Mouse (Mus musculus) adrenal gland, postnatal 36 days (tissue): ENCODE measurements around the gene Slc16a12. TPM values are rescaled to one million over a fixed set of nuclear protein-coding genes. Genes with fewer than 3 reads are reported as not detected.
A peak's percentile ranks its signal among the peaks of the same experiment; 100 is the strongest.
"Not testable (repeated sequence)": the region's sequence is repeated elsewhere in the genome, so short reads cannot be mapped to it uniquely, and the experiment has no call there.

ENCODE experiments used
- DNase-seq, 2 experiments: peaks; one replicate each; pipeline ENCODE4 v3.0.0; 2021; ENCODE audit warnings: mixed read lengths in 1 of 2
- long read RNA-seq, 2 experiments: library from polyadenylated mRNA; stranded (forward); transcript quantifications; one replicate each; pipeline ENCODE4 v2.0.0; 2021; ENCODE audit warnings: borderline sequencing depth in 2 of 2
- total RNA-seq, 2 experiments: library from RNA; stranded (reverse); gene quantifications; 2 replicates each; pipeline ENCODE4 v1.2.3; 2021

The Slc16a12 gene
- under 1 TPM; 0.33 to 0.36 TPM for total RNA-seq
- long read RNA-seq, experiment 1: 0 reads
- long read RNA-seq, experiment 2: 0 reads

DNA sequence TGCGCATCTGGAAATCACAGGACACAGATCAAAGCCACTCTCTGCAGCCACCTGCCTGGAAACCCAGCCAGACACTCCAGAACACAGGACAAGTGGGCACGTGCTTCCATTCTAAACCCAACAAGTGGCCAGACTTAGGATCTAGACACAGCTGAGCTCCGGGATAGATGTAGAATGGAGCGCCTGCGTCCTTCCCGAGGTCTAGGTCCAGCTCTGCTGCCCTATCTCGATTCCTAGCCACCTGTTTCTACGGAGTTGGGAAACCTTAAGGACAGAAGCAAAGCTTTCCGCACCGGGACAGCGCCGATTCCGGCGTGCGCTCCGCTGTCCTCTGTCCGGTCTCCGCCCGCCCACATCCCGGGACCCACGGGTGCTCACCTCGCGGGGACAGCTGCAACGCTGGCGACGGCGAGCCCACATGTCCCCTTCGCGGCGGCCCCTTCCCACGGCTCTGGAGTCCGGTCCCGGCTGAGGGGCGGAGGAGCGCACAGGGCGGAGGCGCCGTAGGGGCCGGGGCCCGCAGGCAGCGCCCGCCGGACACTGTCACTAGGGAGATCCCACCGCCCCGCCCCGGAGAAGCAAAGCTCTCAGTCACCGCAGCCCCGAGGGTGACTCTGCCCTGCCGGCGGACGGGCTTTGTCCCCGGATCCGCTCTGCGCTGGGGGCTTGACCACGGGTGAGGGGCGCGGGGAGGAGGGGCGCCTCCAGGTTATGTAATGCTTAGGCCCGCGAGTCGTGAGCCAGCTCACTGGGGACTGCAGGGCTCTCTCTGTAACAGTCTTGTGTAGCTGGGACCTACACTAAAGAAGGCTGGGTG lies at the start of gene Slc16a12:
Slc16a12 (minus strand) TSS at position 602 of the 817 bp plus-strand sequence.
- DNase-seq: peak; percentile 28 to 44

GRCm38 (mm10) chr19:34796396-34796795 lies 49.3 kb upstream of the Slc16a12 start:
- DNase-seq: no peak

DNA sequence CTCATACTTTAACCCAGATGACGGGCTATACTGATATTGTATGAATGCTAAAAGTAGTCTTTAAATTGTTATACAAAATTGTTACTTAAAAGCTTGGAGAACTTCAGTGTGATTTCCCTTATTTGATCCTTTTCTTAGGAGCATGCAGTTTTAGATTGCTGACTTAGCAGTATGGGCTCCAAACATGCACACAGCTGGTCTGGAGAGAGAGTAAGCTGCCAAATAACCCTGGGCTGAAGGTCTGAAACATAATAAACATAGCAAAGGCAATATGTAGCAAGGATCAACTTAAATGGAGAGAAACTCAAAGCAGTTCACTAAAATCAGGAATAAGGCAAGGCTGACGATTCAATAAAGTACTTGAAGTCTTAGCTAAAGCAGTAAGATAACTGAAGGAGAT lies 35.4 kb upstream of the Slc16a12 start:
- DNase-seq: no peak

DNA sequence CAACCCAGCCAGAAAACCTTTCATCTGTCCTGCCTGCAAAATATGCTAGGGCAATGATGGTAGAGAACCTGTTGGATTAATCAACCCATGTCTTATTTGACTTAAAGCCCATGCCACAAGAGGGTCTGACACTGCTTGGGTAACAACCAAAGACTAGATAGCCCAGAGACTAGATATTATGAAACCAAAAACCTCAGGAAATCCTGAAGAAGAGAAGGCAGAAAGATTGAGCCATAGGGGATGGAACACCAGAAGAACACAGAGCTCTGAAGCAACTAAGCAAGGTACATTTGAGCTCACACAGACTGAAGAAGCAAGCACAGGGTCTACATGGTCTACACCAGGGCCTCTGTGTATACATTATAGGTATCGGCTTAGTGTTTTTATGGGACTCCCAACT lies 31.9 kb upstream of the Slc16a12 start:
- DNase-seq: no peak

- DNase-seq: no peak
Measured at GRCm38 (mm10) chr19:34778098-34778497, 31.0 kb upstream of the Slc16a12 start.

DNA sequence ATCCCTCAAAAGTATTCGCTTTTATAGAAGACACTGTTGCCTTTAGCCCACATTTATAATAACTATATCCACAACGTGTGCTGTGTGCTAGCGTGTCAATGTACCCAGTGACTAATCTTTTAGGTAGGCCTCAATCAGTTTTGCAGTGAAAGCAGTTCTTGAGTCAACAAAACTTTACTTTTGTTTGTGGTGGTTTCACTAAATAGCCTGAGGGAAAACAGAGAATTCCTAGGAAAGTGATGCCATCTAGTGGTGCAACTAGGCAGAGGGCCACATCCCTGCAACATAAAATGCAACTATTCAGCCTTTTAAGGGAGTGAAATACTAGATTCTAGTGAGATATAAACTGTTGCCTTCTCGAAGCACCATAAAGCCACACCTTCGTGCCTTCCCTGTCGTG lies 25.7 kb upstream of the Slc16a12 start:
- peak; percentile 41 to 65 for DNase-seq

DNA sequence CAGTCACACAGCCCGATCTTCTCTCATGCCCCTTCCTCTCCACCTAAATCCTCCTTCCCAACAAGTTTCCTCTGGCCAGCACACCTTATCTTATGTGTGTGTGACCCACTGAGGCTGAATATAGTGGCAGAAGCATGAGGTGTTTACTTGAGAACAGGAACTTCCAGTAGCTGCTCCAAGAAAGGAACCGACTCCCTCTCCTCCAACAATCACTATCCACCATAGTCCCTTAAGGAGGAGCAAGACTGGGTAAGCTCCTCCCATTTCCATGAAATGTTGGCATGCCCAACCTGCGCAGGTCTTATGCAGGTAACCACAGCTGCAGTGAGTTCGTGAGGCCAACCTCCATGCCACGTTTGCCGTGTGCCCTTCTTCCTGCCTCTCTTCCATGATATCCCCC lies 23.7 kb upstream of the Slc16a12 start:
- no peak for DNase-seq

- DNase-seq: no peak
Measured at GRCm38 (mm10) chr19:34758754-34759153, 11.7 kb upstream of the Slc16a12 start.

DNA sequence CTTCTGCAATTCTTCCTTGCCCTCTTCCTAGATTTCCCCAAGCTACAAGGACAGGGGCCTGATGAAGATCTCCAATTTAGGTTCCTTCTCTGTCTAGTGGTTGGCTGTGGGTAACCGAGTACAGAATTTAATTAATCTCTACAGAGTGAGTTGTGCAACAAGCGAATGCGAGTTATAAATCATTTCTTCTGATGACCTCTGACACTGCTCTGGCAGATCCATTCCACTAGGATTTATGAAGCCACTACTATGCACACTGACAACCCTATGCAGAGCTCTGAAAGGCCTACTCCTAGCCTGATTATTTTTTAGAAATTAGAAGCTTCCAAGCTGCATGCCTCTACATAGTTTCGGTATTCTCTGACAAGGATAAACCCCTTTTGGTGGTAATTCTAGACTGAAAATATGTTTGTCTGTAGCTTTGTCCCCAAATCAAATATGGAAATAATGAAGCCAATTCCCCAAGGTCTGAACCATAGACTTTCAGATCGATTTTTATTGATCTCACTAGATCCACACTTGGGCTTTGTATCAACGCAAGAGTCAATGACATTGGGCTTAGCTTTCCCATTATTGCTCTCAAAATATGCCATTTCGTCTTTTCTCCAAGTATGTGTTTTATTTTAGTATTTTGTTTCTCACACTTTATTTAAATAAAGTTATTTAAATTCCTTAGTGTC lies 9.6 kb upstream of the Slc16a12 start:
- no peak for DNase-seq

- no peak for DNase-seq
Measured at GRCm38 (mm10) chr19:34755680-34756079, 8.6 kb upstream of the Slc16a12 start.

DNA sequence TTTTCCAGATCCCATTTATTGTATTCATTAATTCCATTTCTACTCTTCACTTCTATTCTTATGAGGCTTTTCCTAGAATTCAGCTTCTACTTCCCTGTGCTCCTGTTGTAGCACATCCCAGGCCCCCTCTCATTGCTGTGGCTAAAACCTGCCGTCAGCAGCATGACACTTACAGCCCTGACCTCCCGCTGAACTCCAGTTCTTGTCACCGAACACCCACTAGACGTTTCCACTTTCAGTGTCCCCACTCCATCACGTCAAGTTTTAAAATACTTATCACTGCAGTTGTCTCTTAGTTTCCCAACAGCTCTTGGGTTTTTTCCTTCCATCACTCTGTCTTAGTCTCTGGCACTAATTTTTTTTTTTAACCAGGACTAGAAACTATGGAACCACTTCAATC lies 6.2 kb upstream of the Slc16a12 start:
- DNase-seq: no peak

GRCm38 (mm10) chr19:34752391-34753092 lies 5.5 kb upstream of the Slc16a12 start:
- no peak for DNase-seq

GRCm38 (mm10) chr19:34751150-34751549 lies 4.1 kb upstream of the Slc16a12 start:
- peak in 1 of 2 experiments; percentile 7 for DNase-seq

GRCm38 (mm10) chr19:34748992-34749391 lies 1.9 kb upstream of the Slc16a12 start:
- DNase-seq: no peak

DNA sequence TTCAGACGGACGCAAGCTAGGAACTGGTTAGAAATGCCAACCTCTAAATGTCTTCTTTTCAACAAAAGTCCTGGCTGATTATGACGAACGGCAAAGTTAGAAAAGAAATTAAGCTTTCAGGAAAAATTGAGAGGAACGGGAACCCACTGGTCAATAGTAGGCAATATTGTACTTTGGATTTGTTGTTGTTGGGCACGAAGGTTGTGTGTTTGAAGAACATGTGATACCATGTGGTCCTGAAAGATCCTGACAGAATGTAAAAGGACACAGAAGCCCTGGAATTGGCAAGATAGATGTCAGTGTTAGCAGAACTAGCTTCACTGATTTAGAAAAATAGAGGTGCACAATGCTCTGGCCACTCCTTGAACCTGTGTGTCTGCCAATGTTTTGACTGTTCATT lies 880 bp upstream of the Slc16a12 start:
- DNase-seq: not testable (repeated sequence)

DNA sequence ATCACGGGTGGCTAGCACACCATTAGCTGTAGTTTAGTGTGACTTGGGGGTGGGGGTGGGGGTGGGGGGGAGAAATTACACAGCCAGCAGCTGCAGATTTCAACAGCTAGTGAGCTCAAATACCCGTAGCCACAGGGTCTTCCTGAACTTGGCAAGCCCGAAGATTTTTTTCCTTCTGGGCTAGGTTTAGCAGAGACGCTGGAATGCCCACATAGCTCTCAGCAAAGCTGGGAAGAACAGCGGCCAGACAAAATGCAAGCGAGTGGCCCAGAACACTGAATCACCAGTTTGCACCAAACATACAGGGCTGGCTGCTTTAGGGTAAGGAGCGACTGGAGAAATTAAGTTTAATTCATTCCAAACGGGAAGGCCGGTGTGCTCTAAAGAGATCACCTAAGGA lies 888 bp downstream of the Slc16a12 start:
- DNase-seq: no peak

DNA sequence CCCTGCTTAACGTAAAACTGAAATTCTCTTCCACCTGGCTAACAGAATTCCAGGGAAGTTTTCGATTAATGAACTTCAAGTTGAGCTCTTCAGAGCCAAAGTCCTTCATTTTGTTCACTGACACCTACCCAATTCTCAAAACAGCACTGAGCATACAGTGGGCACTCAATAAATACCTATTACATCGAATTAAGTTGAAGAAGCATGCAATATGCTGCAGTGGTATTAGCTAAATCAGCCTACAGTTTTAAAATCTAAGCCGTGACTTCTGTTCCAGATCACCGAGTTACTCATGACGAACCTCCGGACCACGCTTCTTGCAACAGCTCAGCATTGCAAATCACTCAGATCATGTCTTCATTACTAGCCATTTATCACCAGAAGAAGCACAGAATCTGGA lies 2.1 kb downstream of the Slc16a12 start:
- DNase-seq: no peak

GRCm38 (mm10) chr19:34737916-34738315 lies 9.2 kb downstream of the Slc16a12 start:
- no peak for DNase-seq

DNA sequence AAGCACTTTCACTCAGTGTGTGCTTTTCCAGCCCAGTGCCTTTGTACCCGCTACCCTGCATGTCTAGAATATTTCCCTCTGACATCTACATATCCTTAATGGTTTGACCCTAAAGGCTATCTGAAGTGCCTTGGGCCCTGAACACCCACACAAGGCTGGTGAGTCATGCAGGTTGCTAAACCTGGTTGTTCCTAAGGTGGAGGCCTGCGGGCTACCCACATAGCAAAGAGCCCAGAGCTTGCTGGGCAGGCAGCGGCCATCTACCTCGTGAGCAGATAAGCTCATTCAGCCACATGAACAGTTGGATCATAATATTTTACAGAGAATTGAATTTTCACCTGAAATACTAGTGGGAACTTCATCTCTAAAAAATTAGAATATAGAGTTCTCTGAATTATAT lies 11.2 kb downstream of the Slc16a12 start:
- DNase-seq: no peak

GRCm38 (mm10) chr19:34733020-34733419 lies 14.1 kb downstream of the Slc16a12 start:
- no peak for DNase-seq

- no peak for DNase-seq
Measured at GRCm38 (mm10) chr19:34731356-34731755, 15.7 kb downstream of the Slc16a12 start.

DNA sequence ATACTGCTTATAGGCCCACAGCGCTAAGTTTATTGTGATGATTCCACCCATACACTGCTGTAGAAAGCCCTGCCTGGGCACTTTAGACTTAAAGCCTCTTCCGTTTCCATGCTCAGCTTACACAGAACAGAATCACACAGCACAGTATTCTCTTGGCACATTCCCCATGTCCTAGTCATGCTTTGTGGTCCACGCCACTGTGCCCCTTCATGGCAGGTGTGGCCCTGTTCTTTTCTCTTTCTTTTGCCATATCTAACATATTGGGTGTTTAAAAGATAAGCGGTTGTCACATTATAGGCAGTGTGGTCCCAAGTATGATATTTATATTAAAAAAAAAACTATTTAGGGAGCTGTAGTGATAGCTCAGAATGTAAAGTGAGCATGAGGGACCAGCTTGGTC lies 16.5 kb downstream of the Slc16a12 start:
- DNase-seq: no peak

DNA sequence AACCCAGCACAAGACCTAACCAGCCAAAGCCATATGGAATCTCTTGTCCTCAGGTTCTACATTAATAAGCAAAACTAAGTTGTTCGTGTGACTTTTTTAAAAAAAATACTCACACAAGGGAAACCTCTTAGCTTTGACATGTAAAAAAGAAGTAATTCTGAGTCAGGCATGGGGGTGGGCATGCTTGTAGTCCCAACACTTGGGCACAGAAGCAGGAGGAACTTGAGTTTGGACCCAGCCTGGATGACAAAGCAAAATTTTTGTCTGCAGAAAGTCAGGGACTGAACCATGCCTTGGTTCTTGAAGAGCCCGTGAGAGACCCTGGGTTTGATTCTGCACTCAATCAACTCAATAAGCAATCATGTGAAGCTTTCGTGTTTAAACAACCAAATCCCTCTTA lies 17.6 kb downstream of the Slc16a12 start:
- DNase-seq: no peak
